Mouse (Mus musculus) regulatory T cell (primary cell): ENCODE measurements at regions not wholly inside any gene's neighbourhood (a gene's known extent, or its start where the extent isn't known, plus 50 kb on each side); places are given as distances from the start of the nearest gene placed in this dataset.

Source experiments
- in situ Hi-C: fragments of 300-600 bp; cut with MboI, MseI; formaldehyde crosslinking; loops from one replicate; pipeline ENCODE4 v1.15.1; 2025; ENCODE audit warnings: high pct_unique_total_duplicates

GRCm38 (mm10) chr12:77760976-77761375, 433.1 kb upstream of the Gm6657 start:
- in situ Hi-C loops = no loop called here

DNA sequence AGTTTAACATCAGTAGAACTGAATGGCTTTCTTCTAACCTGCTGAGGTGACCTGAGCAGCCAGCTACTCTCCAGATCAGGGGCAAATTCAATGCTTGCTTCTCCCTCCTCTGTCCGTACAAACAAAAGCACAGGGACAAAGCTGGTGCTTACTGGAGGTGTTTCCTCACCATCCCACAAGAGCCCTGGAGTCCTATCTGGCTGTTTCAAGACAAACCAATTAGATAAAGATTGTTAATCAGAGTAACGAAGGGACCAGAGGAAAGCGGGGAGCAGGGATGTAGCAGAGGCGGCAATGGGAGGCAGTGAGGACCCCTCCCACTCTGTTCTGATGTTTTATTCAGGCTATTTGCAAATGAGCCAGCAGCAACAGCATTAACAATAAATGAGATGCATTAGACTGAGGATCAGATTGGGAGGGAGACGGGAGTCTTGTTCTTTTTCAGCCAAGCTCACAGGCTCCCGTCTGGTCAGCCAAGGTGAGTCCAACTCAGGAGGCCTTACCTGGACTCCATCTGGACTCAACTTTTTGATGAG, 418.0 kb upstream of the Gm6657 start:
- in situ Hi-C loops = no loop called here

GRCm38 (mm10) chr12:77776755-77777154, 417.3 kb upstream of the Gm6657 start:
- in situ Hi-C loops = no loop called here

- in situ Hi-C loops = loop anchor here (10.0 kb wide), 1 partner anchor 776 kb away; no protein-coding TSS in a partner anchor
Measured at GRCm38 (mm10) chr12:77780885-77781698, 412.9 kb upstream of the Gm6657 start.

DNA sequence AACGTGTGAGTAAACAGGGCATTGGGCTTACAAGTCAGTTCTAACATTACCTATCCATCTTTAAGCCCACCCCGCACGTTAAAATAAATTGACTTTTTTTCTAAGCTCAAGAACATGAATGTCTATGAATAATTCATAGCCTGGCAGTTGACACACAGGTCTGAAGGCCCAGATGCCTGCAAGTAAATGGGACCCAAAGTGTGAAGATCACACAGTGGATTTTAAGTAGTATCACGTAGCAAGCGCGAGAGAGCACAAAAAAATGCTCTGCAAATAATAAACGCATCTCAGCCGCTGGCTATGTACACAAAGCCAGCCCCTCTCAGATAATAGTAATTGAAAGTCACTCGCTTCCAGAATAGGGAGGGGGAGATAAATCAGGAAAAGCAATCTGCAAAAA, 410.1 kb upstream of the Gm6657 start:
- in situ Hi-C loops = loop anchor here (10.0 kb wide), 1 partner anchor 779 kb away; no protein-coding TSS in a partner anchor

DNA sequence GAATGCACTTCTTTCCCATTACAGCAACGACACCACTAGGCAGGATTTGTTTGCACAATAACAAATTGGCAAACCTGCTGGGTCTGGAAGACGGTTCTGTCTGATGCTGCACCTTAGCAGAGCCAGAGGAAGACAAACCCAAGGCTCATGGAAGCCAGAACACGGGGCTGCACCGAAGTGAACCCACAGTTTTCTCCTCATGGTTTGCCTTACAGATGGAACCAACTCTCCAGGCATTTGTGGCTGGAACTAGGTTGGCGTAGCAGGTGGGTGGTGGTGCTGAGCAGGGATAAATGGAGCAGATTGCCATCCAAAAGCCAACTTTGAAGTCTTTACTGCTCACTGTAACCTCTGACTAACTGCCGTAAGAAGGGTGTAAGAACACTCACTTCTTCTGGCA, 408.4 kb upstream of the Gm6657 start:
- in situ Hi-C loops = loop anchor here (10.0 kb wide), 1 partner anchor 781 kb away; no protein-coding TSS in a partner anchor

DNA sequence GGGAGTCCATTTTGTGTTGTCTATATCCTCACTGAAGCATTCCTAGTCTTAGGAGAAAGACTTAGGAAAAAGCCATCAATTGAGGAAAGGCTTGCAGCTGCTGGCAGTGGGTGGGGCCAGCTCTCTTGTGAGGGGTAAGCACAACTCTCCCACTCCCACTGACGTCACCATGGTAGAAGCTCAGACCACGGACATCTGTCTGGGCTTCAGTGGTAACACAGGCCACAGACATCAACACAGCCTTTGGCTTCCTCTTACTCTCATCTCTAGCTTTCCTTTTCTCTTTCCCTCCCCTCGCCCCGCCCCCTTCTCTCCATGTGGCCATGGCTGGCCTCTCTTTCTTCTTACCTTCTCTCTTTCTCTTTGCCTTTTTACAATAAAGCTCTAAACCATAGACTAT, 407.4 kb upstream of the Gm6657 start:
- in situ Hi-C loops = loop anchor here (10.0 kb wide), 1 partner anchor 782 kb away; no protein-coding TSS in a partner anchor

DNA sequence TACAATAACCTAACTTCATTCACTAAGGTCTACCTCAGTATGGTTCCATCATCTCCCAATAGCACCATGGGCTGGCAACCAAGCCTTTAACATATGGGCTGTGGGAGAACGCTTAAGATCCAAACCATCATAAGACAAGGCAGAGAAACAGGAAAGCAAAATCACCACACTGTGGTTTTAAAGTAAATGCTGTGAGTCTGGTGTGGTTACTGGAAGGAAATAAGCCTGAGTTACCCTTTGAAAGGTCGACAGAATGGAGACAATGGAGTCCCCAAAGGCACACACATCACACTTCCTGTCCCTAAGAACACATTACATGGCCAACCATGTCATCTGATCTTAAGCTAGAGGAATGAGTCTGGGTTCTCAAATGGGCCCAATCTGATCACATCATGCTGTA, 405.8 kb upstream of the Gm6657 start:
- in situ Hi-C loops = loop anchor here (10.0 kb wide), 1 partner anchor 783 kb away; no protein-coding TSS in a partner anchor

DNA sequence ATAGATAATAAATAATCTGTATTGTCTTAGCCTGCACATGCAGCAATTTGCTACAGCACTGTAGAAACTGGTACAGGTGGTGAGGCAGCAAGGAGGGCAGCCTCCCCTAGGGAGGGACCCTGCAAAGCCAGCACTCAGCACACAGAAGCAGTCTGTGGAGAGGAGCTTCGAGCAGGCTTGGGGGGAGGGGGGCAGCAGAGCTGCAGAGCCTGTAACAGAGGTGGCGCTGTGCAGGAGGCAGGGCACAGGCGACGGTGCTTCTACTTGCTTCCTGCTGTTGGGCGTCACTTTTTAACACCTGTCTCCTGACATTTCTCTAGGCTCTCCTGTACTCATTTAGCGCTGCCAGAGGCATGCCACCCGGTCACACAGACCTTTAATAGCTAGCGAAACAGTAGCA, 404.6 kb upstream of the Gm6657 start:
- in situ Hi-C loops = loop anchor here (10.0 kb wide), 1 partner anchor 785 kb away; no protein-coding TSS in a partner anchor

- in situ Hi-C loops = loop anchor here (10.0 kb wide), 1 partner anchor 785 kb away; no protein-coding TSS in a partner anchor
Measured at GRCm38 (mm10) chr12:77789871-77790270, 404.2 kb upstream of the Gm6657 start.

DNA sequence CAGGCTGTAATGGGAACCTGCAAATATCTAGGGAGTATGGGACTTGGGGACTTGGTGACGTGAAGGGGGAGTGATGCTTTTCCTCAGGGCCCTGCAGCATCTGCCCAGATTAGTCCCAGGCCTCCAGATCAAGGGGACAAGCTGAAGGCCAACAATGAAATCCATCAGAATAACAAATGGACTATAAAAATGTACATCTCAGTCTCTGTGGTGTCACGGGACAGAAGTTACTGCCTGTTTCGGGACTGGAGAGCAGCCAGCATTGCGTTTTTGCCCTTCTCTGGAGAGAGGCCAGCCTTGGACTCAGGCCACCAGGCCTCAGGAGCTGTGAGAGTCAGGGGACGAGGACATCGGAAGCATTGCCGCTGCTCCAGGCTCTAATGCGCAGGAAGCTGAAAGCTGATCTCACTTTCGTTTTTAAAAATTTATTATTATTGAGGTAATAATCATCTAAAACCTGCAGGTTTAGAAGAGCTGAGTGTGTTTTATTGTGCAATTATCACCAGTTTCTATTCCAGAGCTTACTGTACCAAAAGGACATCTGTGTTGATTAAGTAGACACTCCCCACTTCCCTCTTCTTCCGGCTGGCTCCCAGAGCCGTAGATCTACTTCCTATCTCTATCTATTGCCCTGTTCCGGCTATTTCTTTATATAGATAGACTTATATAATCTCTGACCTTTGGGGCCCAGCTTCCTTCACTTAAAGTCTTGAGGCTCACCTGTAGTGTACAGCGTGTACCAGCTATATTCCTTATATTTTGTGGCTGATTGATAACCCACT, 403.0 kb upstream of the Gm6657 start:
- in situ Hi-C loops = no loop called here

- in situ Hi-C loops = no loop called here
Measured at GRCm38 (mm10) chr12:77798516-77798915, 395.5 kb upstream of the Gm6657 start.

DNA sequence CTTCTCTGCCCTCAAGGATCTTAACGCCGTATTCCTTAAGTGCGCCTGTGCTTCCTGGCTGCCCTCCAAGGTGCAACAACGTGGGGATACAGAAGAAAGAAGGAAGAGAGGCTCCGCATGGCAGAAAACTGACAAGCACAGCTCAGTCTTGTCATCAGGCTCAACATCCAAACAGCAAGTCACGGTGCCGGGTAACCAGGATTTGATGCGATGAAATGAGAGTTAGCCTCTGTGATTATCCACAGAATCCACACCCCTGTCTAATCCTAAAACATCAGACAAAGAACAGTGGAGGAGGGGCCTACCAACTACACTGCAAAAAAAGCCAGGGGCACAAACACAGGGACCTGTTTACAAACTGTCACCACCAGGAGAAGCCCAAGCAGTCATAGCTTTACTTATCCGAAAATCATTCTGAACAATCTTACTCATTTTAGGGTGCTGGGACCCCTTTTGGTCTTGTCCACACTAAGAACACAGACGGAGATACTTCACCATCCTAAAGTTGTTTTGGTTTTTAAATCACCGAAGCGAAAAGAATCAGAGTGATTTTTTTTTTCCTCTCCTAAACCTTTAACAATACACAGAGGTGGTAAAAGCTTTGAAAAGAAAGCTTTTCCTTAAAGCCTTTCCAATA, 394.8 kb upstream of the Gm6657 start:
- in situ Hi-C loops = no loop called here

- in situ Hi-C loops = no loop called here
Measured at GRCm38 (mm10) chr12:77807674-77808073, 386.4 kb upstream of the Gm6657 start.

- in situ Hi-C loops = no loop called here
Measured at GRCm38 (mm10) chr12:77811276-77811675, 382.8 kb upstream of the Gm6657 start.

DNA sequence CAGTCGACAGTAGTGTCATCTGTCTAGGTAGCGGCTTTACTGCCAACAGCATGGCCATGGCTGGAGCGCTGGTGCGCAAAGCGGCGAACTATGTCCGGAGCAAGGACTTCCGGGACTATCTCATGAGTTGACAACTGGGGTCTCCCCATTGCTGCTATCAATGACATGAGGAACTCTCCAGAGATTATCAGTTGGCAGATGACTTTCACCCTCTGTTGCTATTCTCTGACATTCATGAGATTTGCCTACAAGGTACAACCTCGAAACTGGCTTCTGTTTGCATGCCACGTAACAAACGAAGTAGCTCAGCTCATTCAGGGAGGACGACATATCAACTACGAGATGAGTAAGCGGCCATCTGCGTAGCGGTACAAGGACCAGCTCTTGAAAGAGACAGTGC, 374.6 kb upstream of the Gm6657 start:
- in situ Hi-C loops = no loop called here

DNA sequence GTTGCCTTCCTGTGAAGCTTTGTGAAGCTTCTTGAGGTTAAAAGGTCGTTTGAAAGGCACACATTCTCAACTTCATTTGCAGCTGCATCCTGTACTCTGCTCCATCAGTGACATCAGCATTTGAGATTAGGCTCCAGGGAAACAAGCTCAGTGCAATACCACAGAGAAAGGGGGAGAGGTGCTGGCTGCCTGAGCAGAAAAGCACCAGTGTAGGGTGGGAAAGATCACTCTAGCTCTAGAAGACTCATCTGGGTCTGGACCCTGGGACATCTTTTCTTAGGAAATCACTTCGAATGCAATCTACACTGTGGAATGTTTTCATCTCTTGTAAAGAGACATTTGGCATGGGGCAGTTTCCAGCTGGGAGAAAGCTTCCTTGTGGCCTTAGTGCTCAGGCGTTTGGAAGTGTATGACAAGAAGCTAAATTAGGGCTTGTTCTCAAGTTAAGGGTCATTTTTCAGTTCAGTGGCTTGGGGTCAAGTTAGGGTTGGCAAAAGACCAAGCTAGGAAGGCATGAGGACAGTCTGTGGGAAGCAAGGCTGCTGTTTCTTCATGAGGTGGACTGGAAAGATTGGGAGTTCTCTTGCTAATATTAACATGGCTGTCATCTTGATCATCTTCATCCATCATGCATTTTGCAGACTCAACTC, 370.5 kb upstream of the Gm6657 start:
- in situ Hi-C loops = no loop called here

DNA sequence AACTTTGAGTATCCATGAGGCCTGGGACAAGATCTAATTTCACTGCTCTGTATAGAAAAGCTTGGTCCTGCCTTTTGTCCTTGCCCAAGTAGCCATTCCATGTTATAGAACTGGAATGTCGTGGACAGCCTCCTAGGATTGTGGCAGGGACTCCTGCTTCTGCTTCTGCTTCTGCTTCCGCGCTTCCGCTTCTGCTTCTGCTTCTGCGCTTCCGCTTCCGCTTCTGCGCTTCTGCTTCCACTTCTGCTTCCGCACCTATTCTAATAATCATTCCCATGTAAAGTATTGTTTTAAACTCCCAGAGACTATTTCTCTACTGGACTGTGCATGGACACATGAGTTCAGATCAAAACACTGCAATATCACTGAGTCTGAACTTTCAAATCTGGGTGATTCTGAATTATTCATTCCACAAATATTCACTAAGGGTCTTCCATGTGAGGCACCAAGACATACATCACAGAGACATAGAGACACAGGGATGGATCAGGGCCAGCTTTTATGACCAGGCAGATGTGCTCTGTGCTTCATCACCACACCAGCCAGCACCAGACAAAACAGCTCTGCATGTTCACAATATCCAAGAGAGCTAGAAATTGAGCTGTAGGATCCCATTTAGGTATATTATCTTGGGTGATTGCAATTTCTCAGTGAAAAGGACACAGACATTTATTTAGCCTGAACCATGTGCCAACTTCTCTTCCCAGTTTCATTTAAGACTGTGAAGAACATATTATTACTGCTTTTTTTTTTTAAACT, 360.5 kb upstream of the Gm6657 start:
- in situ Hi-C loops = no loop called here

GRCm38 (mm10) chr12:77834891-77835290, 359.2 kb upstream of the Gm6657 start:
- in situ Hi-C loops = no loop called here

DNA sequence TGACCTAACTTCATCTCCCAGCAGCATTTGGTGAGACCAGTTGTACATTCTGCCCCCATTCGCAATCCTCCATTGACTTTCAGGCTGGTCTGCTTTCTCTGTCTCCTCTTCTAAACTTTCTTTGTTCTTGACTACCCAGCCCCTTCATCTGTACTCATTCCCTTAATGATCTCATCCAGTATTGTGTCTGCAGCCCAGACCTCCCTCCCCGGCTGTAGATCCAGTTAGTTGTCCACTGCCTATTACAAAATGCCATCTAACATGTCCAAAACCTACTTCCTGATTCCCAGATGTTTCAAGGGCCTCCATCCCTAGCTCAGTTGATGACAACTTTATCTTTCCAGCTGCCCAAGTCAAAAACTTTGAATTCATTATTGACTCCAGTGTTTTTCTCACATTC, 357.8 kb upstream of the Gm6657 start:
- in situ Hi-C loops = no loop called here
